Mouse (Mus musculus) forebrain, embryonic 10.5 days (tissue): ENCODE measurements around the gene Slc35d3. TPM values are rescaled to one million over a fixed set of nuclear protein-coding genes. Genes with fewer than 3 reads are reported as not detected.

ENCODE experiments used
- DNase-seq: peaks from one replicate; pipeline ENCODE4 v3.0.0-alpha.2; 2017; ENCODE audit warnings: low spot score; ENCODE audit errors: extremely low spot score
- H3K27ac ChIP-seq: fragments of 300-500 bp; sonication (generic); 2 replicates; pipeline ENCODE4 v1.5.1; 2016; ENCODE audit warnings: mild to moderate bottlenecking
- H3K27me3 ChIP-seq: fragments of 300-500 bp; sonication (generic); 2 replicates; pipeline ENCODE4 v1.6.1; 2016; ENCODE audit warnings: mild to moderate bottlenecking; ENCODE audit not compliant: poor library complexity, severe bottlenecking
- H3K36me3 ChIP-seq: fragments of 300-500 bp; sonication (generic); replicated peaks from 2 replicates; pipeline ENCODE4 v1.6.1; 2016; ENCODE audit warnings: mild to moderate bottlenecking, moderate library complexity
- H3K4me1 ChIP-seq: fragments of 300-500 bp; sonication (generic); 2 replicates; pipeline ENCODE4 v1.6.1; 2016
- H3K4me3 ChIP-seq: fragments of 300-500 bp; sonication (generic); 2 replicates; pipeline ENCODE4 v1.5.1; 2016; ENCODE audit warnings: mild to moderate bottlenecking, moderate library complexity
- H3K9me3 ChIP-seq: fragments of 300-500 bp; sonication (generic); 2 replicates; pipeline ENCODE4 v1.6.1; 2016; ENCODE audit warnings: mild to moderate bottlenecking, moderate library complexity
- WGBS: fragments of 180-500 bp; shearing (Covaris S2); methylation state at CpG from one replicate; pipeline ENCODE4 v1.1.7; 2016; 5-methylcytosine and 5-hydroxymethylcytosine counted together
- polyA plus RNA-seq: library from polyadenylated mRNA; unstranded; fragments of >200 nt; fragmentation: Nextera tagmentation; extraction: Ambion mirVana; gene quantifications from 2 replicates; pipeline ENCODE4 v1.2.1, GENCODE M21; 2016

Slc35d3 gene
- polyA plus RNA-seq, 1 experiment from 2014 or later, result 1.0 TPM

DNA sequence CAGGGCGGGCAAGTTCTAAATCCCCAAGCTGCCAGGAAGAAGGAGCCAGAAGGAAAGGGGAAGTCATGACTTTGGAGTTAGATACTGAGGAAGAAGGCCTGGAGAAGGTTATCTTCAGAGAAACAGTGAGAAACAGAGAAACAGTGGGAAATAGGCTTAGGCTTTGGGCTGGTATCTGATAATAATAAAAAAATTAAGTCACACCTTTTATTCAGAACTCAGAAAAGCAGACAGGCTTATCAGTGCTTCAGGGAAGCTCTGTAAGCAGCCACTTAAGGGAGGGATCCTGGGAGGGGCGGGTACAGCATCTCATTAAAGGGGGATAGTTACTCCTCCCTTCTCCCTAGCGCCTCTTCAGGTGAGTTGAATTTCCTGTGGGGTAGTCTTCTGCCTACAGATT, 30.3 kb downstream of the Slc35d3 start:
- Histone ChIP-seq H3K36me3 (no peaks in the 10 kb centered on the region), H3K27me3 (0 out of 2 replicates have a peak, but pooled peaks cover 7% of the 10 kb centered on the region), H3K4me3 (no peak overlapping the region), H3K27ac (no peak overlapping the region), H3K9me3 (no peaks in the 10 kb centered on the region), H3K4me1 (peaks cover 5% of the 10 kb centered on the region)
- 45% methylated on average over 3 of the region's 3 CpGs for WGBS
- no peak for DNase-seq

DNA sequence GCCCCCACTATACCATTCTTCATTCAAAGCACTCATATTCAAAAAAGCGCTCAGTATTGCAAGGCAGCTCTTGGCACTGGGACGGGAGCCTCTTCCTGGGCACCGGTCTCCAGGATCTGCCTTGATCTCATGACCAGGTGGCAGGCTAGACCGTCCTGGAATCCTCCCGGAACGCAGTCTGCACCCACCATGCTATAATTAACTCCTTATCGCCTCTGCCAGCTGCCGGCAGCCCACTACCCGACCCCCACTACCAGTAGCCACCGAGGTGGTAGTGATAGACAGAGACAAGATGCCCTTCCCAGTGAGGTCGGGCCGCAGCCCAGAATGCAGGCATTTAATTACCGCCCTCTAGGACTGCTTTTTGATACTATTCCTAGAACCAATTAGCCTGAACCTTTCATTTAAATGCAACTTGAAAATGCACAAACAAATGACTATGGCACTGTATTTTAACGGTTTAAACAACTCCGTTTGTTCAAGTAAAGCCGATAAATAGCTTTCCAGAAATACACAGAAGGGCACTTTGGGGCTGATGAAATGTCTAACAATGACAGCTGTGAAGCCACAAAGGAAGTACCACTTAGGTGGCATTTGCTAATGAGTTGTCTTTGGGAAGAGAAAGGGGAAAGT, 32.4 kb downstream of the Slc35d3 start:
- Histone ChIP-seq H3K36me3 (no peaks in the 10 kb centered on the region), H3K27me3 (0 out of 2 replicates have a peak, but pooled peaks cover 7% of the 10 kb centered on the region), H3K27ac (no peak overlapping the region), H3K4me3 (no peak overlapping the region), H3K4me1 (peaks cover 8% of the 10 kb centered on the region), H3K9me3 (no peaks in the 10 kb centered on the region)
- DNase-seq, result no peak
- 70% methylated on average over 16 of the region's 16 CpGs for WGBS

- Histone ChIP-seq H3K27ac (no peak overlapping the region), H3K4me1 (peaks cover 8% of the 10 kb centered on the region), H3K36me3 (no peaks in the 10 kb centered on the region), H3K27me3 (0 out of 2 replicates have a peak, but pooled peaks cover 7% of the 10 kb centered on the region), H3K4me3 (no peak overlapping the region), H3K9me3 (no peaks in the 10 kb centered on the region)
- DNase-seq, result no peak
- 57% methylated on average over 8 of the region's 8 CpGs for WGBS
Observed at GRCm38 (mm10) chr10:19815371-19815770, 35.9 kb downstream of the Slc35d3 start.

DNA sequence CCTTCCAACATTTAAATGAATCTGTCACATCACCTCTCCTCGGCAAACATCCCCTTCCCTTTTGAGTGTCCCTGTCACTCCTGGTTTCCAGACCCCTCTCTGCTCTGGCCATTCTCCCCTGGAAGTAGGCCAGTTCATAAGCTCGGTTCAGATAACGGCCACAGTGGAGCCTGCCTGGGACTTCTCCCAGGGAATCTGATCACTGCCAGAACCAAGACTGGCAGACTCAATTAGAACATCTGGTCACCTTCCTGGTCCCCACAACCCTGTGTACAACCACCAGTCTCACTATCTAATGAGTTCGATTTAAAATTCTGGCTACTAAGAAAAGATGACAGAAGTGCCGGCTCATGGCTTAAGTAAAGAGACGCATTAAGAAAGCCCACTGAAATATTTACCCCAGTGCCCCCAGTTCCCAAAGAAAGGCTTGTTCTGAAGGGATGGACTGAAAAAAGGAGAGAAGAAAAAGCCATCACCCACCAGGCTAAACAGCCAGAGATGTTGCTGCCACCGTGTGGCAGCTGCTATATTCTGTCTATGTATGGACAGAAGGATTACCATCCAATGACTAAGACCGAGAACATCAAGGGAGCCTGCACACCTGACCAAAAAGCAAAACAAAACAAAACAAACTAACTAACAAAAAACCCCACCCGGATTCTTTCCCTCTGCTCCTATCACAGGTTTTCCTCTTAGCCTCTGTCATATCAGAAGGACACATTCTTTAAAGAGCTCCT, 39.7 kb downstream of the Slc35d3 start:
- no peaks in the 10 kb centered on the region for H3K27me3 ChIP-seq
- peak; percentile 20 for DNase-seq
- no peak overlapping the region for H3K27ac ChIP-seq
- H3K4me3 ChIP-seq, result no peak overlapping the region
- peaks cover 3% of the 10 kb centered on the region; the same call in 1 of the 2 replicates for H3K4me1 ChIP-seq
- no peaks in the 10 kb centered on the region for H3K36me3 ChIP-seq
- WGBS, result 69% methylated on average over 9 of the region's 9 CpGs
- H3K9me3 ChIP-seq, result no peaks in the 10 kb centered on the region

GRCm38 (mm10) chr10:19804763-19805162, 46.5 kb downstream of the Slc35d3 start:
- H3K4me3 ChIP-seq, result no peak overlapping the region
- 92% methylated on average over 7 of the region's 7 CpGs for WGBS
- H3K4me1 ChIP-seq, result no peaks in the 10 kb centered on the region
- H3K27ac ChIP-seq, result no peak overlapping the region
- no peaks in the 10 kb centered on the region for H3K27me3 ChIP-seq
- H3K36me3 ChIP-seq, result no peaks in the 10 kb centered on the region
- DNase-seq, result no peak
- H3K9me3 ChIP-seq, result no peaks in the 10 kb centered on the region

DNA sequence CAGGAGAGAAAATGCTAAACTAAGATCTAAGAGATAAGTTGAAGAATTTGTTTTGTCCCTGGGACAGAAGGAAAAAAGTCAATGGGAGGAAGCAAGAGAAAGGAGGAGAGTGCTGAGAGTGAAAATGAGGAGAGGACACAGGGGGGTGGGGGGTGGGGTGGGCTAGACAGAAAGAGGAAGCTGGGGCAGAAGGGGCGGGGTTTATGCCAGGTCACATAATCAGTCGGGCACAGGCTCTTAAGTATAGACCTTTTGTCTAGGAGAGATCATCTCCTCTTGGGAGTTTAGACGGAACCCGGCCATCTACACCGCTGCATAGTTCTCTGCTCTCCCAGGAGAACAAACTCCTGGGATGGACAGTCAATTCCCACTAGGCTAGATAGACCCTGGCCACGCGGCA, 48.3 kb downstream of the Slc35d3 start:
- DNase-seq, result no peak
- Histone ChIP-seq H3K4me3 (no peak overlapping the region), H3K9me3 (peaks cover 3% of the 10 kb centered on the region), H3K27ac (no peak overlapping the region), H3K27me3 (no peaks in the 10 kb centered on the region), H3K4me1 (no peaks in the 10 kb centered on the region), H3K36me3 (no peaks in the 10 kb centered on the region)
- 84% methylated on average over 7 of the region's 7 CpGs for WGBS

Other genes with a start within 250 kb of the Slc35d3 start
- not detected in 2 replicates for gene Il22ra2, start 229.5 kb downstream of the Slc35d3 start, polyA plus RNA-seq
- 0.06 and 0.12 TPM in 2 replicates for gene Il20ra, start 138.9 kb downstream of the Slc35d3 start, polyA plus RNA-seq
- gene Pex7, start 56.2 kb upstream of the Slc35d3 start, polyA plus RNA-seq, result 25.5 and 28.9 TPM in 2 replicates
- gene Map3k5, start 83.0 kb upstream of the Slc35d3 start, polyA plus RNA-seq, result 0.32 and 0.42 TPM in 2 replicates